Mouse (Mus musculus) olfactory bulb, adult 2 months (tissue): ENCODE measurements at regions not wholly inside any gene's neighbourhood (a gene's known extent, or its start where the extent isn't known, plus 50 kb on each side); places are given as distances from the start of the nearest gene placed in this dataset.

Source experiments
- CTCF ChIP-seq: fragments of 200-500 bp; IDR thresholded peaks from 2 replicates; pipeline ENCODE4 v1.5.1; 2012; ENCODE audit warnings: low read depth, mild to moderate bottlenecking, low read length, moderate library complexity; ENCODE audit not compliant: insufficient read depth
- POLR2A ChIP-seq: fragments of 200-500 bp; IDR thresholded peaks from 2 replicates; pipeline ENCODE4 v1.6.1; 2012; ENCODE audit warnings: mild to moderate bottlenecking, low read depth, low read length, moderate library complexity; ENCODE audit not compliant: insufficient read depth

- TF ChIP-seq POLR2A (no peak), CTCF (no peak)
These were observed 511.8 kb upstream of the Grm7 start for GRCm38 (mm10) chr6:110133587-110133986.
